Mouse (Mus musculus) heart, adult 2 months (tissue): ENCODE data around the gene Mgp. TPM values are rescaled to one million over a fixed set of nuclear protein-coding genes. Genes with fewer than 3 reads are reported as not detected.

ENCODE experiments used
- DNase-seq, 2 experiments: peaks; one replicate each; pipeline ENCODE4 v3.0.0; 2021
- H3K27ac ChIP-seq: fragments of 200-600 bp; 2 replicates; pipeline ENCODE4 v1.8.1; 2022
- H3K27me3 ChIP-seq: fragments of 200-500 bp; 2 replicates; pipeline ENCODE4 v1.6.1; 2012; ENCODE audit warnings: mild to moderate bottlenecking, low read length, inconsistent platforms, mixed read lengths; ENCODE audit not compliant: control insufficient read depth, insufficient read depth
- H3K36me3 ChIP-seq: fragments of 200-500 bp; 2 replicates; pipeline ENCODE4 v1.6.1; 2012; ENCODE audit warnings: low read length, inconsistent platforms; ENCODE audit not compliant: control insufficient read depth, insufficient read depth
- H3K4me1 ChIP-seq: fragments of 200-500 bp; 2 replicates; pipeline ENCODE4 v1.6.1; 2011; ENCODE audit warnings: low read length; ENCODE audit not compliant: control insufficient read depth, insufficient read depth
- H3K4me3 ChIP-seq: fragments of 200-600 bp; 2 replicates; pipeline ENCODE4 v1.8.1; 2022
- H3K79me2 ChIP-seq: fragments of 200-500 bp; replicated peaks from 2 replicates; pipeline ENCODE4 v1.6.1; 2012; ENCODE audit warnings: mild to moderate bottlenecking, inconsistent platforms, low read length, moderate library complexity, mixed read lengths; ENCODE audit not compliant: control insufficient read depth, insufficient read depth
- H3K9ac ChIP-seq: fragments of 200-500 bp; 2 replicates; pipeline ENCODE4 v1.6.1; 2012; ENCODE audit warnings: low read depth, mild to moderate bottlenecking, control low read depth, inconsistent platforms, low read length, mixed read lengths
- CTCF ChIP-seq: fragments of 200-600 bp; IDR thresholded peaks from 2 replicates; pipeline ENCODE4 v1.8.1; 2022; ENCODE audit warnings: antibody characterized with exemption, mild to moderate bottlenecking, moderate library complexity
- EP300 ChIP-seq: fragments of 200-500 bp; IDR thresholded peaks from 2 replicates; pipeline ENCODE4 v1.6.1; 2011; ENCODE audit warnings: low read depth, low read length, control low read depth; ENCODE audit not compliant: insufficient read depth
- POLR2A ChIP-seq: fragments of 200-500 bp; IDR thresholded peaks from 2 replicates; pipeline ENCODE4 v1.6.1; 2011; ENCODE audit warnings: mild to moderate bottlenecking, low read depth, low read length, control low read depth; ENCODE audit not compliant: insufficient read depth
- WGBS: fragments of 180-500 bp; shearing (Covaris S2); methylation state at CpG from one replicate; pipeline ENCODE4 v1.1.7; 2018; 5-methylcytosine and 5-hydroxymethylcytosine counted together
- intact Hi-C: fragments of 180-260 bp; cut with DNase I; formaldehyde crosslinking; loops from one replicate; pipeline ENCODE4 v1.15.1; 2025
- polyA plus RNA-seq: library from polyadenylated mRNA; depleted of rRNA; stranded (reverse); fragments of >200 nt; gene quantifications from 2 replicates; pipeline ENCODE4 v1.2.3, GENCODE M21; 2012
- total RNA-seq, 2 experiments: library from RNA; stranded (reverse); gene quantifications; 2 replicates each; pipeline ENCODE4 v1.2.3; 2021

The Mgp gene
- total and polyA plus RNA-seq, 3 experiments = 409 to 1,296 (median 433) TPM

DNA sequence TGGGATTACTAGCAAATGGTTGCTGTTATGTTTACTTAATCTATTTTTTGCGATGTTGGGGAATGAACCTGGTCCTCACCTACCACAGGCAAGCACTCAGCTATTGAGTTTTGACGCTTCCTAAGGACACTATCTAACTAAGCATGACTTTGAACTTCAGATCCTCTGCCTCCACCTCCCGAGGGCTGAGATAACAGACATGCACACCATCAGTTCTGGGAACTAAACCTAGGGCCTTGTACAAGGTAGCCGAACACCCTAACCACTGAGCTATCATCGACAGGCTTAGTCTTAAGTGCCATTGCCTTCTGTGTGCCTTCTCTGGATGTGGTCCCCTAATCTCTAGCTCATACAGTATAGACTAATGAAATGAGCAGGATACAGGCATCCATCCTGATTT lies 10.3 kb downstream of the Mgp start:
- Histone ChIP-seq H3K27ac (no peak overlapping the region), H3K27me3 (0 out of 2 replicates have a peak, but pooled peaks cover 1% of the 10 kb centered on the region), H3K36me3 (no peaks in the 10 kb centered on the region), H3K9ac (no peak overlapping the region), H3K4me3 (no peak overlapping the region), H3K79me2 (no peaks in the 10 kb centered on the region), H3K4me1 (no peaks in the 10 kb centered on the region; the same call in 1 of the 2 replicates)
- WGBS = 87% methylated on average over 5 of the region's 5 CpGs
- intact Hi-C loops = no loop called here
- TF ChIP-seq EP300 = no peak
- no peak for TF ChIP-seq POLR2A
- no peak for TF ChIP-seq CTCF
- DNase-seq = no peak

DNA sequence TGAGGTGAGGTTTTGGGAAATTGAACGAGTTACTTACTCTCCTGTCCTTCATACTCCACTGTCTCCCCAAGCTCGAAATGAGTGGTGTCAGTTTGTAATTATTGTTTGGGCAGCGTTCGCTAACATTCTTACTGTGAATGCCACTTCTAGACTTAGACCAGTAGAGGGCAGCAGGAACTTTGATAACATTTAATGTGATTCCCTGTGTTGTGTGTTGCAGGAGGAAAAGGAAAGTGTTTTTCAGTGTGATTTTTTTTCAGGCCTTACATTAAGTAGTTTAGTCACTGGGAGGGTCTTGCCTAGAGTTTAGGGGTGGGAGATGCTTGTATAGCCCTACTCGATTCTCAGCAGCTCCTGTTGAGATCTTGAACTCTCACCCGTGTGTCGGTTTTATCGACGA lies 14.6 kb downstream of the Mgp start:
- Histone ChIP-seq H3K9ac (peak overlapping the region; percentile 46), H3K4me1 (peaks cover 2% of the 10 kb centered on the region; the same call in 1 of the 2 replicates), H3K4me3 (no peak overlapping the region), H3K79me2 (no peaks in the 10 kb centered on the region), H3K36me3 (no peaks in the 10 kb centered on the region), H3K27ac (peak overlapping the region; percentile 20; the same call in 1 of the 2 replicates), H3K27me3 (no peaks in the 10 kb centered on the region)
- intact Hi-C loops = loop anchor here (1.0 to 5.0 kb wide), 4 partner anchors 59 to 331 kb away; no protein-coding TSS in a partner anchor
- peak; percentile 85 for TF ChIP-seq CTCF
- no peak for TF ChIP-seq POLR2A
- WGBS = 31% methylated on average over 9 of the region's 9 CpGs
- DNase-seq = no peak

DNA sequence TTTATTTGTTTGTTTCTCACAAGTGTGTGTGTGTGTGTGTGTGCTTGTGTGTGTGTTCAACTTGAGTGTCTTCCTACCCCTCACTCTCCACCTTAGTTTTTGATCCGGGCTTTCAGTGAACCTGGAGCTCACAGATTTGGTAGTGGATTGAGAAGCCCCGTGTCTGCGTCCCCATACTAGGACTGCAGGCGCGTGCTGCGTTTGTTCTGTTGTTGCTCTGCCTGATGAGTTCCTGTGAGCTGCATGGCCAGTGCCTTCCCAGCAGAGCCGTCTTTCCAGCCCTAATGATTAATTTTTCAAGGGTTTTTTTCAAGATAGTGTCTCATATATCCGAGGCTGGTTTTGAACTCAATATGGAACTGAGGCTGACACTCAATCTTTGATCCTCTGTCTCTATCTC lies 17.2 kb downstream of the Mgp start:
- Histone ChIP-seq H3K36me3 (no peaks in the 10 kb centered on the region), H3K79me2 (no peaks in the 10 kb centered on the region), H3K27ac (peak overlapping the region; percentile 94), H3K27me3 (no peaks in the 10 kb centered on the region), H3K4me3 (no peak overlapping the region), H3K4me1 (peaks cover 6% of the 10 kb centered on the region), H3K9ac (peak overlapping the region; percentile 43; the same call in 1 of the 2 replicates)
- peak in 1 of 2 experiments; percentile 47 for DNase-seq
- no peak for TF ChIP-seq CTCF
- no peak for TF ChIP-seq EP300
- no peak for TF ChIP-seq POLR2A
- 45% methylated on average over 8 of the region's 8 CpGs for WGBS
- intact Hi-C loops = no loop called here

DNA sequence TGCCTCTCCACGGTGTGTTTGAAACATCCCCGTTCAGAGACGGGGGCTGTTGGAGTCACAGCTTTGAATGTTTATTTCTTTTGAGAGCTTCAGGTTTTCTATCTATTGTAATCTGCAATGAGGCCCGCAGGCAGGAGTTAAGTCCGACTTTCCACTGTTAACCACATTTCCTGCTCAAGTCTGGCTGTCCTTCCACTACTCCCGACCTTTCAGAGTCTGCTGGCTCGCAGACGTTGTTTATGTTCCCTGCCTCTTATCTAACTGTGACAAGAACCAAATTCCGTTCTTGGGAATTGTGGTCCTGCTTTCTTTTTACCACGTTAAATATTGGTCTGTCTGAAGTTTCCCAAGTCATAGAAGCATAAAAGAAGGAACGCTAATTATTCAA lies 17.8 kb downstream of the Mgp start:
- TF ChIP-seq CTCF (no peak), EP300 (0 out of 2 replicates have a peak, but pooled peaks have one; percentile 32), POLR2A (peak; percentile 60)
- intact Hi-C loops = no loop called here
- peak overlapping the region; percentile 94 for H3K27ac ChIP-seq
- peak overlapping the region; percentile 47 for H3K4me3 ChIP-seq
- H3K36me3 ChIP-seq = no peaks in the 10 kb centered on the region
- peak overlapping the region; percentile 58 for H3K9ac ChIP-seq
- H3K4me1 ChIP-seq = peaks cover 6% of the 10 kb centered on the region
- no peak for DNase-seq
- no peaks in the 10 kb centered on the region for H3K79me2 ChIP-seq
- no peaks in the 10 kb centered on the region for H3K27me3 ChIP-seq
- 3% methylated on average over 11 of the region's 11 CpGs for WGBS

DNA sequence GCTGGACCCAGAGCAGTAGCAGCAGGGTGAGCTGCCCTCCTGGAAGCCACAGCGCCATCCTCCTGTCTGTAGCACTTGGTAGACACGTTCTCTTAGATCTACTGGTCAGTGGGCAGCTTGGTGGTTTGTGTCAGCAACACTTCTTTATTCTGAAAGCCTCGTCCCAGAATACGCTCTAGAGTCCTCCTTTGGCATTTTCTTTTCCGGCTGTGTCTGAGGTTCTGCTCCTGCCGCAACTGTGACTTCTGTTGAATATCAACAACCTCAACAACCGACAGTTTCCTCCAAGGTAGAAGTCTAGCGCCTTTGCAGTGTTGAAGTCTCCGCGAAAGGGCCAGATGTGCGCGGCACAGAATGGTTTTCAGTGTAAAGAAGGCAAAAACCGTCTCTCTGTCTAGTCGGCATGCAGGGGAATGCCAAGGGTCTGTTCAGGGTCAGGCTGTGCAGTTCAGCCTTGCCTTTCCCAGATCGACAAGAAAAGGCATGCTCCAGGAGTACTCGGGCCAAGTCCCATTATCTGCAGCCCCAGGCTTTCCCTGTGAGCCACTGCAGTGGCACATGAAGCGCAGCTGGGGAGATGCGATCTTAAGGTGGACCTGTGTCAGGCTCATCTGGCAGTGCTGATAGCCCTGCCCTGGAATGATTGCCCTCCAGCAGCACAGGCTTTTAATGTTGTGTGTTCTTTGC lies 18.3 kb downstream of the Mgp start, which contains the start of gene Art4:
TSS of gene Art4 (minus strand) at position 548 of the 687 bp plus-strand sequence.
- Histone ChIP-seq H3K36me3 (no peaks in the 10 kb centered on the region), H3K27me3 (no peaks in the 10 kb centered on the region), H3K4me3 (peak within 1 kb of the TSS; percentile 47), H3K79me2 (no peaks in the 10 kb centered on the region), H3K9ac (peak within 1 kb of the TSS; percentile 58), H3K27ac (peak within 1 kb of the TSS; percentile 94), H3K4me1 (peaks cover 6% of the 10 kb centered on the region)
- TF ChIP-seq CTCF (peak; percentile 16; the same call in 1 of the 2 replicates), EP300 (no peak)
- intact Hi-C loops = no loop called here
- WGBS = 12% methylated on average over 18 of the region's 18 CpGs
- DNase-seq = peak; percentile 63 to 70

DNA sequence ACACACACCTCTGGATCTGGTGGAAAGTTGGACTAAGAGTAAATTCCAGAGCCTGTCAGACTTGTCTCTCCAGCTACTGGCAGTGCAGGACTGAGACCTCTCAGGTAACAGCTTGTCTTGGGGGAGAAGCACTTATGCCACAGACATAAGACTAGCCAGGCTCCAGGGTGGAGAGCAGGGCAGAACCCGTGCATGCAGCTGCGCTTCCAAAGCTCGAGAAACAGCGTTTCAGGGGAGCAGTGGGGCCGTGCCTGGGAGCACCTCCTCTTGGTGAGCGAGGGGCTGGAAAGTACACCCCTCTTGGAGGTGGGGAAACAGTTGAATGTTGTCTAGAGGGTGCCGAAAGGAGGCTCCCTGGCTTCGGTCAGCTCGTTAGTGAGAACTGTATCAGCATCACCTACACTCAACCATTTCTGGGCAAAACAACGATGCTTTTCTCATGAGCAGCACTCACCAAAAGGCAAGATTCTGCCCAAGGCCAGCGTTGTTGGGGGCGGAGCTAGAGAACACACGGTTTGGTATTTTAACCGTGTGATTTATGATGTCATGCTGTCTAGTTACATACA lies 19.5 kb downstream of the Mgp start:
- Histone ChIP-seq H3K4me1 (peaks cover 6% of the 10 kb centered on the region), H3K27ac (peak overlapping the region; percentile 94), H3K27me3 (no peaks in the 10 kb centered on the region), H3K36me3 (no peaks in the 10 kb centered on the region), H3K9ac (peak overlapping the region; percentile 64), H3K4me3 (peak overlapping the region; percentile 47), H3K79me2 (no peaks in the 10 kb centered on the region)
- TF ChIP-seq CTCF (no peak), POLR2A (peak; percentile 51), EP300 (no peak)
- 22% methylated on average over 14 of the region's 14 CpGs for WGBS
- DNase-seq = peak in 1 of 2 experiments; percentile 40
- intact Hi-C loops = no loop called here
